Mouse (Mus musculus) bone marrow macrophage, adult 2 months (primary cell): ENCODE measurements around the gene Bpifb1. TPM values are rescaled to one million over a fixed set of nuclear protein-coding genes. Genes with fewer than 3 reads are reported as not detected.
"Not testable (repeated sequence)": the region's sequence is repeated elsewhere in the genome, so short reads cannot be mapped to it uniquely, and the experiment has no call there.

Source experiments
- H3K27ac ChIP-seq: 2 replicates; pipeline ENCODE4 v1.5.1; 2012; ENCODE audit warnings: low read depth, low read length; ENCODE audit not compliant: insufficient read depth
- H3K4me1 ChIP-seq: 2 replicates; pipeline ENCODE4 v1.6.1; 2012; ENCODE audit warnings: low read length; ENCODE audit not compliant: control insufficient read depth, insufficient read depth
- H3K4me3 ChIP-seq: 2 replicates; pipeline ENCODE4 v1.5.1; 2012; ENCODE audit warnings: mild to moderate bottlenecking, low read length, moderate library complexity; ENCODE audit not compliant: insufficient read depth
- CTCF ChIP-seq: IDR thresholded peaks from 2 replicates; pipeline ENCODE4 v1.5.1; 2012; ENCODE audit warnings: low read depth, mild to moderate bottlenecking, low read length, moderate library complexity
- POLR2A ChIP-seq: IDR thresholded peaks from 2 replicates; pipeline ENCODE4 v1.6.1; 2012; ENCODE audit warnings: mild to moderate bottlenecking, low read depth, low read length, borderline replicate concordance
- polyA plus RNA-seq: library from polyadenylated mRNA; stranded (reverse); fragments of >200 nt; gene quantifications from 2 replicates; pipeline ENCODE4 v1.2.4, GENCODE M21; 2012; ENCODE audit not compliant: missing spikeins, insufficient read depth, insufficient read length

Bpifb1 gene
- polyA plus RNA-seq, 1 experiment, result not detected

DNA sequence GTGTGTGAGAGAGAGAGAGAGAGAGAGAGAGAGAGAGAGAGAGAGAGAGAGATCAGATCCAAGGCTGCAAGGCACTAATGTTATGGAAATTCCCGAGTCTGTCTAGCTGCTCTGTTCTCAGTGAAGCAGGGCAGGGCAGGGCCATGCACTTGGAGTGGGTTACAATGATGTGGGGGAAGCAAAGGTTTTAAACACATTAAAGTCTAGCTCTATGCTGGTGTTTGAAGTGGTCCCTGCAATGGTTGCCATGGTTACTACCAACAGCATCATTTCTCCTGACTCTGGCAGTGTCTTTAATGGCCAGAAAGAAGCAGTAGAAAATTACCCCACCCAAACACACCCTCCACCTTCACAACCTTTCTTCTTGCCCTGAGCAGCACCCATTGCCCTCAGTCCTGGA, 20.5 kb downstream of the Bpifb1 start:
- TF ChIP-seq CTCF (no peak), POLR2A (no peak)
- Histone ChIP-seq H3K4me3 (no peak overlapping the region), H3K4me1 (no peaks in the 10 kb centered on the region), H3K27ac (no peak overlapping the region)

DNA sequence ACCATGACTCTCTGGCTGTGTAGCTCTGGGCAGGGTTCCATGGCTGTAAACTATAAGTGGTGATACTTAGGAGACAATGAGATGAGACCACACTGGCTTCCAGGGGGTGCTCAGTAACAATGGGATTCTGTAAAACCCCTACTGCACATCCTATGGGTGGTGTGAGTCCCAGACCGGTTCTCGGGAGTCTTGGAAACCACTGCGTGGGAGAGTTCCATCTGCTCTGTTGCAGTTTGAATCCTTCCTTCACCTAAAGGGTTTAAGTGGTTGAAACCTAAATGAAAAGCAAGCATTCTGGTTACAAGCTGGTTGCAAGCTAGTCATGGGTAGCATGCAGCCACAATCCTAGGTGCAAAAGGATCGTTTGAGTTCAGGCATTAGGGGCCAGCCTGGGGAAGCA, 21.3 kb downstream of the Bpifb1 start:
- no peak for TF ChIP-seq POLR2A
- TF ChIP-seq CTCF, result no peak
- Histone ChIP-seq H3K27ac (no peak overlapping the region), H3K4me3 (no peak overlapping the region), H3K4me1 (no peaks in the 10 kb centered on the region)

DNA sequence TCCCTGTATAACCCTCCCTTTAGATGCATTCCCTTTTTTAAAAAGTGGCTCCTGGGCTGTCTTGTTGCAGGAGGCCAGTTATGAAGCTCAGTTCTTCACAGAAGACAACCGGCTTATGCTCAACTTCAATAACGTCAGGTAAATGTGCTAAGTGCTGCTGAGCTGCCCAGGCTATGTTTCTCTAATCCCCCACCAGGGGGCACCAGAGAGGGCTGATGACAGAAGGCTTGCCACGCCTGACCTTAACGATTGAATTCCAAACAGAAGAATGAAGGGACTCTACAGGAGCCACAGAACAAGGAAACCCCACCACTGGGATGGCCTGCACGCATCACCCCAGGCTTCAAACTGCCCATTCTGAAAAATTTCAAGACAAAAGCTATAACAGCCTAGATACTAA, 24.6 kb downstream of the Bpifb1 start:
- no peaks in the 10 kb centered on the region; the same call in 1 of the 2 replicates for H3K4me1 ChIP-seq
- no peak overlapping the region for H3K4me3 ChIP-seq
- peak; percentile 86 for TF ChIP-seq CTCF
- TF ChIP-seq POLR2A, result no peak
- H3K27ac ChIP-seq, result no peak overlapping the region

DNA sequence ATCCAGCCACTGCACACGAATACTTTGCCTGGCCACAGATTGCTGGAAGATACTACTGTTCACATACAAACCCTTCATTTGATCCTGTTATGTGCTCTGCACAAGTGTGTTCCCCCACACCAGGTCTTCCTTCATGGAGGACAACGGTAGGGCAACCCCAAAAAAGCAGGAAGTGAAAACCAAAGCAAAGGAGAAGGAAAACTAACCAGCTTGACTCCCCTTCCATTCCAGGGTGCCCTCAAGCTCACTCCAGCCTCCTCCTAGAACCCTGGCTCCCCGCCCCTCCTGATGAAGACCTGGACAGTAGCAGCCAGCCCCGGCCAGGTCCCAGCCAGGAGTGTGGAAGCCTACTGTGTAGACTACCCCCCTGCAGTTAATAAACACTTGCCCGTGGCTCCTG, 29.3 kb downstream of the Bpifb1 start:
- Histone ChIP-seq H3K27ac (no peak overlapping the region), H3K4me1 (peaks cover 2% of the 10 kb centered on the region; the same call in 1 of the 2 replicates), H3K4me3 (no peak overlapping the region)
- TF ChIP-seq CTCF (no peak), POLR2A (no peak)

DNA sequence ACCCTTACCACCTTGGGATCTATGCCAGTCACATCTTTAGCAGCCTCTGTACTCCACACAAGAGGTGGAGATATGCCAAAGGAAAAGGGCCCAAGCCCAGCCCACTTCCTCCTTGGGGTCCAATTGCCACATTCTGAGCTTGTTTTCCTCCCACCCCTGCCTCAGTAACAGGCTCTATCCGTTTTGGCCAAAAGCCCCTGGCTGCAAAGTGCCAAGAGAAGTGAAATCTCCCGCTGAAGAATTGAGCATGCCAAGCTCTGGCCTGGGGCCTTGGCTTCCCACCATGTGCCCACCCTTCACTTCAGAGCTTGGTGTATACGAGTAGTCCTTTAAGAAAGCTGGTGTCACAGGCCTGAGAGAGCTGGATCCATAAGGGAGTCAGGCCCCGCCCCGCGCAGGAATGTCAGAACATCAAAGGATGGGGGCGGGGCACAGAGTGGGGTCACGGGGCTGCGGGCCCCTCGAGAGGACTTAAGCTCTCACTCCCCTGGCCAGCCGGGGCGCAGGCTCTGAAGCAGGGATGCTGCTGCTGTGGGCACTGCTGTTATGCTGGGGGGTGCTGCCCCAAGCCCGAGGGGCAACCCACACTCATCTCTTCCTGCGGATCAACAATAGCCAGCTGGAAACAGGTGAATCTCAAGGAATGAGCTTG, 32.8 kb downstream of the Bpifb1 start, which contains the start of gene Bpifb5:
Gene Bpifb5 (plus strand): TSS at position 478 of the 652 bp plus-strand sequence.
- Histone ChIP-seq H3K4me1 (peaks cover 6% of the 10 kb centered on the region), H3K4me3 (no peak within 1 kb of the TSS), H3K27ac (no peak within 1 kb of the TSS)
- TF ChIP-seq POLR2A (no peak), CTCF (no peak)

DNA sequence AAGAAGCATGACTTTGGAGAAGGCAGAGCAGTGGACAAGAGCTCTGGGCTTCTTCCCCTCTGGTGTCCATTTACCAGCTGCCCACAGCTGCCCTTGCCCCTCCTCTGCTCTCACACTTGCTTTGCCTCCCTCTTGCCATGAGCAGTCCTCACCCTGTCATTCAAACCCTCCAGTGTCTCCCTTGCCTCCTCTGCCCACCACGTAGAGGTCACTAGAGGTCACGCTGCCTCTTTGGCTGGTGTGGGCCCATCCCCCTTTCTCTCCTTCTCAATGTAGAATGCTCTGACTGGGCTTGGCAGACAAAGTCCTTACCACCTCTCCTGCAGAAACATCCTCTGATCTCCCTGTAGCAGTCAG, 33.3 kb downstream of the Bpifb1 start:
- no peak overlapping the region for H3K27ac ChIP-seq
- no peak overlapping the region for H3K4me3 ChIP-seq
- TF ChIP-seq CTCF, result no peak
- TF ChIP-seq POLR2A, result no peak
- peaks cover 6% of the 10 kb centered on the region for H3K4me1 ChIP-seq

DNA sequence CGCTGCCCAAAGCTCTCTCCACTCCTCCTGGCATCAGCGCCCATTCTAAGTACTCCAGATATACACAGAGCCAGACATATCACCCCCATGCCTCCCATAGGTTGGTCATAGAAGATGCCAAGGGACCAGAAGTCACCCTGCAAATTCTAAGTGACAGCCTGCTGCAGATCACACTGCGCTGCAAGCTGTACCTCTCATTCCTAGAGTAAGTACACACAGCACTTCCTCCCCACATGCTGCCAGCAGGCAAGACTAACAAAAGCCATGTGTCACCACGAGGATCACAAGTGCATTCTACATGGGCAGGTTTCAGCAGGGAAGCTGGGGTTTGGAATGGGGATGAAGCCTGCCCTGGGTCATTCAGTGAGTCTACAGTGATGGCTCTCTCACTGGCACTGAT, 36.4 kb downstream of the Bpifb1 start:
- TF ChIP-seq CTCF, result no peak
- no peak for TF ChIP-seq POLR2A
- H3K4me3 ChIP-seq, result no peak overlapping the region
- peaks cover 6% of the 10 kb centered on the region for H3K4me1 ChIP-seq
- H3K27ac ChIP-seq, result no peak overlapping the region

DNA sequence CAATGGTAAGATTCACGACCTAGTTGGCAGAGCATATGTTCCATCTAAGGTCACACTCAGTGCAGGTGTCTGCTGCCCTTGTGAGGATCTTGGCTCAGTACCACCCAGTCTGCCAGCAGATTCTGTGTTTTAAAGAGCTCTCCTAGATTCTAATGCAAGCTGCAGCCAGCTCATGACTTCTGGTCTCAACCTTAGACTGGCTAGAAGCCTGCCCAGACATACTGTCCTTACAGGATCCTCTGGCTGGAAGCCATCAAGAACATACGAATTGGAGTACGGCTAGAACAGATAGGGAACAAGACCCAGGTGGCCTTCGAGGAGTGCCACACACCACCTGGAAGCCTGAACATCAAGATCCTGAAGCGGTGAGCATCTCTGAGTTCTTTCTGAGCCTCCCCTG, 37.2 kb downstream of the Bpifb1 start:
- Histone ChIP-seq H3K4me1 (peaks cover 6% of the 10 kb centered on the region), H3K4me3 (no peak overlapping the region), H3K27ac (no peak overlapping the region)
- TF ChIP-seq POLR2A (no peak), CTCF (no peak)

DNA sequence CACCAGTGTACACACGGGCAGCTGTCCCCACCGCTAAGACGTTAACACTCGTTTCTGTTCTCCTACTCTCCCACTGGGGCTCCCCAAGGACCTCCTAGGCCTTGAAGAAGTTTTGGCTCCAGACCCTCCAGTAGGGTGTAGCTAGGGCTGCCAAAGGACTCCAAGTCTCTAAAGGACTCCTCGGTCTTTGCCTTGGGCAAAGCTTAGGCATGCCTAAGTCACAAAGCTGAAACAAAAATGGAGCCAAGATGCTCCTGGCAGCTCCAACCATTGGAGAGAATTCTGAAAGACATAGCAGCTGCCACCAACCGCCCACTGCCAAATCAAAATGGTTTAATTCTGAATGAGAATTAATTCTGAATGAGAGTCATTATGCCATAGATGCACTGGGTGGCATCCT, 42.8 kb downstream of the Bpifb1 start:
- TF ChIP-seq CTCF, result no peak
- no peak for TF ChIP-seq POLR2A

DNA sequence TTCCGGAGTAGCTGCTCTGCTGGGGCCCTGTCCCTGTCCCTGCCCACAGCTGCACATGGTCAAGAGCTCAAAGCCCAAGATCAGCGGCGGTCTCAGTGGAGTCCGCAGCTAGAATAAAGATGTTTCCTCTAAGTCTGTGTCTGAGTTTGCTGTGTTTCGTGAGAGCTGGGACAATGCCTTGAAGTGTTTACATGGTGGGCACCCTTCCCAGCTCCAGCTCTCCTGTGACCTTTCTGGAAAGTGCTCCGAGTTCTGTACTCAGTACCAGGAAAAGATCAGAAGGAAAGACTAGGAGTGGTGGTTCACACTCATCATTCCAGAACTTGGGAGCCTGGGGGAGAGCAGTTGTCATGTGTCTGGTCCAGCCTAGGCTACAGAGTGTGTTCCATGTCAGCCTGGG, 50.2 kb downstream of the Bpifb1 start:
- Histone ChIP-seq H3K4me3 (no peak overlapping the region), H3K27ac (no peak overlapping the region), H3K4me1 (no peaks in the 10 kb centered on the region)
- TF ChIP-seq CTCF, result no peak
- TF ChIP-seq POLR2A, result no peak

More for the DNA sequence above, 42.8 kb downstream of the Bpifb1 start:
- Histone ChIP-seq H3K27ac (no peak overlapping the region), H3K4me1 (no peaks in the 10 kb centered on the region), H3K4me3 (no peak overlapping the region)

DNA sequence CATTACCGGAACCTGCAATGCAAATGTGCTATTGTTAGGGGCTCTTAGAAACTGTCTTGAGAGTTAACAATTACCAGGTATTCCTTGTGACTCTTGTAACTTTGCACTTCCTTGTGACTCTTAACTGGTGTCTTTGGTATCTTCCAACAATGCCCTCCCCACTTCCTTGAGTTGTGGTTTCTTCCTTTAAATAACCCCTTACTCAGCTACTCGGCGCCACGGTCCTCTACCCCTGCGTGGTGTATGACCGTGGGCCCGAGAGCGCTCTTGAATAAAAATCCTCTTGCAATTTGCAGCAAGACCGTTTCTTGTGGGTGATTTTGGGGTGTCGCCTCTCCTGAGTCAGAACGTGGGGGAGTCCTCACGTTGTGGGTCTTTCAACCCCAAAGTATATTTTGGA, 52.1 kb downstream of the Bpifb1 start:
- H3K4me3 ChIP-seq, H3K27ac ChIP-seq, H3K4me1 ChIP-seq: not testable (repeated sequence)
